Mouse (Mus musculus) liver, embryonic 11.5 days (tissue): ENCODE results near the gene Lpcat3. TPM values are rescaled to one million over a fixed set of nuclear protein-coding genes. Genes with fewer than 3 reads are reported as not detected.
A peak's percentile ranks its signal among the peaks of the same experiment; 100 is the strongest.

ENCODE experiments used
- ATAC-seq: fragments of 200-750 bp; cut with Nextera tagmentation; replicated peaks from 2 replicates; pipeline ENCODE4 v1.8.0; 2017; ENCODE audit warnings: moderate number of reproducible peaks, mild to moderate bottlenecking, moderate TSS enrichment, moderate library complexity; ENCODE audit not compliant: low FRiP score
- DNase-seq: peaks from one replicate; pipeline ENCODE4 v3.0.0-alpha.2; 2017; ENCODE audit warnings: low spot score
- H3K27ac ChIP-seq: fragments of 300-500 bp; sonication (generic); 2 replicates; pipeline ENCODE4 v1.5.1; 2014; ENCODE audit warnings: mild to moderate bottlenecking, low read depth, low read length, control low read depth
- H3K27me3 ChIP-seq: fragments of 300-500 bp; sonication (generic); replicated peaks from 2 replicates; pipeline ENCODE4 v1.6.1; 2014; ENCODE audit warnings: low read length, mixed read lengths; ENCODE audit not compliant: control insufficient read depth, insufficient read depth
- H3K36me3 ChIP-seq: fragments of 300-500 bp; sonication (generic); 2 replicates; pipeline ENCODE4 v1.6.1; 2014; ENCODE audit warnings: mild to moderate bottlenecking, low read length, moderate library complexity, mixed read lengths; ENCODE audit not compliant: control insufficient read depth, insufficient read depth
- H3K4me1 ChIP-seq: fragments of 300-500 bp; sonication (generic); replicated peaks from 2 replicates; pipeline ENCODE4 v1.6.1; 2014; ENCODE audit warnings: low read length, mixed read lengths; ENCODE audit not compliant: control insufficient read depth, insufficient read depth
- H3K4me2 ChIP-seq: fragments of 300-500 bp; sonication (generic); 2 replicates; pipeline ENCODE4 v1.6.1; 2014; ENCODE audit warnings: mild to moderate bottlenecking, control low read depth, moderate library complexity
- H3K4me3 ChIP-seq: fragments of 300-500 bp; sonication (generic); 2 replicates; pipeline ENCODE4 v1.5.1; 2014; ENCODE audit warnings: low read depth, low read length, control low read depth
- H3K9ac ChIP-seq: fragments of 300-500 bp; sonication (generic); 2 replicates; pipeline ENCODE4 v1.6.1; 2014; ENCODE audit warnings: low read depth, low read length, control low read depth
- H3K9me3 ChIP-seq: fragments of 300-500 bp; sonication (generic); 2 replicates; pipeline ENCODE4 v1.6.1; 2016; ENCODE audit warnings: low read length, inconsistent platforms, mixed read lengths; ENCODE audit not compliant: control insufficient read depth
- WGBS: fragments of 180-500 bp; shearing (Covaris S2); extraction: QIAGEN DNeasy Blood & Tissue Kit; methylation state at CpG from one replicate; pipeline ENCODE4 v1.1.7; 2014; 5-methylcytosine and 5-hydroxymethylcytosine counted together
- polyA plus RNA-seq: library from polyadenylated mRNA; unstranded; fragments of >200 nt; fragmentation: Nextera tagmentation; extraction: Ambion mirVana; gene quantifications from 2 replicates; pipeline ENCODE4 v1.2.1, GENCODE M21; 2014

Gene Lpcat3
- polyA plus RNA-seq, 1 experiment from 2014 or later, result 84.2 TPM

DNA sequence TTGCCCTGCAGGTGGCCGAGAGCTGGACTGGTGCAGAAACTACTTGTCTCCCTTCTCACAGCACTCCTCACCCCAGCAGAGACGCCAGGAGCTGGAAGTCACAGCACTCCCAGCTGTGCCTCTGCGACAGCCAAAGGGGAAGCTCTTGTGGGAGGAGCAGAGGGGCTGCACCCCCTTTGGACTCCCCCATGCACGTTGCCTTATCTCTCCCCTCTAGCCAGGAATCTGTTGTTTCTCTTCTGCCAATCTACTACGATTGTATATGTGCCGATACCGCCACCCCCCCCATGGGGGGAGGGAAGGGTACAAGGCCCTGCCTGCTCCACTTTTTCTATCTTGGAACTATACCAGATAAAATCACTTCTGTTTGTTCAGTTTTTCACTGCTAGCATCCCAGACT lies 41.0 kb downstream of the Lpcat3 start:
- Histone ChIP-seq H3K27me3 (no peaks in the 10 kb centered on the region), H3K4me2 (no peak overlapping the region), H3K9me3 (no peaks in the 10 kb centered on the region), H3K4me3 (no peak overlapping the region), H3K4me1 (no peaks in the 10 kb centered on the region), H3K27ac (no peak overlapping the region), H3K36me3 (peaks cover 54% of the 10 kb centered on the region), H3K9ac (no peak overlapping the region)
- no peak for ATAC-seq
- 46% methylated on average over 7 of the region's 7 CpGs for WGBS
- no peak for DNase-seq

DNA sequence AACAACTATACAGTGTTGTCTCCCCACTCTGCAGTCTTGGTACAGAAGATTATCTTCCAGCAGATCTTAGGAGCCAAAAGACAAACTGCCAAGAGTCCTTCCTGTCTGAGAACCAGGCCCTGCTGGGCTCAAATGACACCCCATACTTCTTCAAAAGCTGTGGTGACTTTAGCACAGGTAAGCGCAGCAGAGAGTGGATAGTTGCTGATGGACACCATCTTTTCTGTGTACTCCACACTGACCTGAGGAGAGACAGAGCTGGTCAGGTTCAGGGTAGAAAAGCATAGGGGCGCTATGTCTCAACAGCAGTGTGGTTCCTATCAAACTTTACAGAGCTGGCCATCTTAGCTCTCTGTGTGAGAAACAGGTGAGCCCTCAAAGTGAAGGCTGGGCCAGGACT lies 41.6 kb downstream of the Lpcat3 start:
- Histone ChIP-seq H3K4me1 (peaks cover 5% of the 10 kb centered on the region; the same call in 1 of the 2 replicates), H3K27me3 (no peaks in the 10 kb centered on the region), H3K27ac (no peak overlapping the region), H3K36me3 (peaks cover 57% of the 10 kb centered on the region), H3K9ac (no peak overlapping the region), H3K4me2 (no peak overlapping the region), H3K4me3 (no peak overlapping the region), H3K9me3 (no peaks in the 10 kb centered on the region)
- no peak for DNase-seq
- ATAC-seq, result no peak
- WGBS, result 93% methylated on average over 2 of the region's 2 CpGs

DNA sequence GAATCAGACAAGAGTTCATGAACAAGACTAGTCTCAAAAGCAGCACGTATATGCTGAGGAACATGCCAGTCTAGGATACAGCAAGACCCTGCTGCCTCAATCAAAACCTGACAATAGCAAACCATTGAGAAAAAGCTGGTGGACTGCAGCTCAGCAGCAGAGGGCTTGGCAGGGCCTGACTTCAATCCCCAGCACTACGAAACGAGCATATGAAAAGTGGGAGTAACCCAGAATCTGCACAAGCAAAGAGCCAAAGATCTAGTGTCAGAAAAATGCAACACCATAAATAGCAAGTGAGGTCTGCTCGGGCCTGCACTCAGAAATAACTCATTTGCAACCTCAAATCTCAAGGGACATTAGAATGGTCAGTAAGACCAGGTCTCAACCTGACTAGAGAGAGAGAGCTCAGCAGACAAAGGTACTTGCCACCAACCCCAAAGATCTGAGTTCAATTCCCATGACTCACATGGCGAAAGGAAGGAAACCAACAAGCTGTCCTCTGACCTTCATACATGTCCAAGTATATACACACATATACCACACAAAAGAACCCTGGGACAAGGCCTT lies 43.3 kb downstream of the Lpcat3 start:
- Histone ChIP-seq H3K4me1 (peaks cover 19% of the 10 kb centered on the region), H3K9me3 (no peaks in the 10 kb centered on the region), H3K4me3 (no peak overlapping the region), H3K9ac (no peak overlapping the region), H3K27me3 (no peaks in the 10 kb centered on the region), H3K4me2 (no peak overlapping the region), H3K36me3 (peaks cover 59% of the 10 kb centered on the region), H3K27ac (no peak overlapping the region)
- WGBS, result 86% methylated on average over 5 of the region's 5 CpGs
- ATAC-seq, result no peak
- DNase-seq, result no peak

DNA sequence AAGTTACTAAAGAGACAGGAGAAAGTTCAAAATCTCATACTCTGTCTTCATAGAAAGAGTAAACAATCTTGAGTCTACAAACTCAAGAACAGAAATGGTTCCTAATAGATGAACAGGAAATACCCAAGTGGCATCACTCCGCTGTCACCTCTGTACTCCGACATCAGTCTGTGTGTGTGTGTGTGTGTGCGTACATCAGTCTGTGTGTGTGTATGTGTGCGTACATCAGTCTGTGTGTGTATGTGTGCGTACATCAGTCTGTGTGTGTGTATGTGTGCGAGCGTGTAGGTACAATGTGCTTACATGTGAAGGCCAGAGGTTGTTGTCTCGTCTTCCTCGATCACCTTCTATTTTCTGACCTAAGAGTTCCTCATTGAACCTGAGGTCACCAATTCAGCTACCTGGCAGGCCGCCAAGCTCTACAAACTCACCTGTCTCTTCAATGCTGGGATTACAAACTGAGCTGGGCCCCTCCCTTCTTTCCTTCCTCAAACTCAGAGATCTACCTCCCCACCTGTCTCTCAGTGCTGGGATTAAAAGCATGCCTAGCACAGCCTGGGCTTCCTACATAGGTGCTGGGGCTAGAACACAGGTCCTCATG lies 45.6 kb downstream of the Lpcat3 start:
- no peaks in the 10 kb centered on the region for H3K9me3 ChIP-seq
- no peaks in the 10 kb centered on the region for H3K27me3 ChIP-seq
- peaks cover 21% of the 10 kb centered on the region for H3K4me1 ChIP-seq
- no peak overlapping the region for H3K4me2 ChIP-seq
- H3K27ac ChIP-seq, result no peak overlapping the region
- ATAC-seq, result no peak
- no peak for DNase-seq
- H3K9ac ChIP-seq, result no peak overlapping the region
- H3K4me3 ChIP-seq, result peak overlapping the region; percentile 9; the same call in 1 of the 2 replicates
- H3K36me3 ChIP-seq, result peaks cover 46% of the 10 kb centered on the region
- 95% methylated on average over 10 of the region's 10 CpGs for WGBS

DNA sequence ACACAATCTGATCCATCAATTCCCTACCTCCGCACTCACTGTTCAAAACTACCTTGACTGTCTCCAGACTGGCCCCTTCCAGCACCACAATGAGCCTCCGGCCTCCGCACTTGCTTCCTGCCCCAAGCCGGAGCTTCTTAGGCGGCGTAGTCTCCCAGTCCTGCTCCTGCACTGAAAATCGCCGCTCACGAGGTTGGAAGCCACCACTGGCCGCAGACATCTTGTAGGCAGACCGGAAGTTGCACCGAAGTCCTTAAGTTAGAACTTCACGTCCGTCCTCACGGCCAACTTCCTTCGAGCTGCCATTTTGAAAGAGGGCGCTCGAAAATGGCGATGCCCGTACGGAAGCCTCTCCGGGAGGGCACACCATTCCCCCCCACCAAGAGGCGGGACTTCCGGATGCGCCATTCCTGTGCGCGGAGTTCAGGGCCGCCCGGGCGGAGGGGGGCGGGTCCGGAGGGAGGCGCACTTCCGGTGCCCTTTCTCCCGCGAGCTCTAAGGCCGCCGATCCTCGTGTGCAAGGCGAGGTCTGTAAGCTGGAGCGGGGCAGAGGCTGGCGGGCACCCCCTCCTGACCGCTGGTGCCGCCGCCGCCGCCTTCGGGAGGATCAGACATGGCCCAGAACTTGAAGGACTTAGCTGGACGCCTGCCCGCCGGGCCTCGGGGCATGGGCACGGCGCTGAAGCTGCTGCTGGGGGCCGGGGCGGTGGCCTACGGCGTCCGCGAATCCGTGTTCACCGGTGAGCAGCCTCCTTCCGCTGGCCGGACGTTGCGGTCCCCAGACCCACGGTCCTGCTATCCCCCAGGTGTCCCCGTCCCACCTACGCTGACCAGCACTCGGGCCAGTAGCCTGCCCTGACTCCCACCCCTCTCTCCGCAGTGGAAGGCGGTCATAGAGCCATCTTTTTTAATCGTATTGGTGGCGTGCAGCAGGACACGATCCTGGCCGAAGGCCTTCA lies 49.3 kb downstream of the Lpcat3 start, which contains the start of the genes Emg1 and Phb2:
Emg1 (minus strand) TSS at position 355 of the 959 bp plus-strand sequence.
Phb2 (plus strand) TSS at position 513 of the 959 bp plus-strand sequence.
- ATAC-seq, result peak; percentile 97
- WGBS, result under 1% methylated on average over 76 of the region's 76 CpGs
- Histone ChIP-seq H3K9me3 (no peaks in the 10 kb centered on the region), H3K27ac (peak within 1 kb of the TSS; percentile 88), H3K4me1 (peaks cover 28% of the 10 kb centered on the region), H3K4me3 (peak within 1 kb of the TSS; percentile 92), H3K27me3 (no peaks in the 10 kb centered on the region), H3K9ac (peak within 1 kb of the TSS; percentile 89), H3K36me3 (peaks cover 56% of the 10 kb centered on the region), H3K4me2 (peak within 1 kb of the TSS; percentile 88)
- peak; percentile 98 for DNase-seq

DNA sequence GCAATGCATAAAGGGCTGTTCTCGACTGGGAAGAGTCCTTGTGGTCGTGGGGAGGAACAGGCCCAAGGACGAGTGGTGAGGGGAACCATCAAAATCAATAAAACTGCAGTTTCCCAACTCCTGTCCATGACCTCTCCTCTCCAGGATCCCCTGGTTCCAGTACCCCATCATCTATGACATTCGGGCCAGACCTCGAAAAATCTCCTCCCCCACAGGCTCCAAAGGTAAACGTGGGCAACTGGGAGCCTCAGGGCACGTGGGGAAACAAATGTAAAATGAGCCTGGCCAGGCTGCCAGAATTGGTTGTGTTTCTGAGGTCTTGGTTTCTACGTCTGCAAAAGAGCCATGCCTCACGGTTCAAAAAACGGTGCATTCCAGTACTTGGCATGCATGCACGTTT lies 50.1 kb downstream of the Lpcat3 start:
- Histone ChIP-seq H3K4me3 (peak overlapping the region; percentile 92), H3K9ac (peak overlapping the region; percentile 89), H3K4me2 (peak overlapping the region; percentile 88), H3K4me1 (peaks cover 30% of the 10 kb centered on the region), H3K27ac (peak overlapping the region; percentile 76), H3K36me3 (peaks cover 51% of the 10 kb centered on the region), H3K9me3 (no peaks in the 10 kb centered on the region), H3K27me3 (no peaks in the 10 kb centered on the region)
- 13% methylated on average over 11 of the region's 11 CpGs for WGBS
- DNase-seq, result no peak
- ATAC-seq, result no peak

DNA sequence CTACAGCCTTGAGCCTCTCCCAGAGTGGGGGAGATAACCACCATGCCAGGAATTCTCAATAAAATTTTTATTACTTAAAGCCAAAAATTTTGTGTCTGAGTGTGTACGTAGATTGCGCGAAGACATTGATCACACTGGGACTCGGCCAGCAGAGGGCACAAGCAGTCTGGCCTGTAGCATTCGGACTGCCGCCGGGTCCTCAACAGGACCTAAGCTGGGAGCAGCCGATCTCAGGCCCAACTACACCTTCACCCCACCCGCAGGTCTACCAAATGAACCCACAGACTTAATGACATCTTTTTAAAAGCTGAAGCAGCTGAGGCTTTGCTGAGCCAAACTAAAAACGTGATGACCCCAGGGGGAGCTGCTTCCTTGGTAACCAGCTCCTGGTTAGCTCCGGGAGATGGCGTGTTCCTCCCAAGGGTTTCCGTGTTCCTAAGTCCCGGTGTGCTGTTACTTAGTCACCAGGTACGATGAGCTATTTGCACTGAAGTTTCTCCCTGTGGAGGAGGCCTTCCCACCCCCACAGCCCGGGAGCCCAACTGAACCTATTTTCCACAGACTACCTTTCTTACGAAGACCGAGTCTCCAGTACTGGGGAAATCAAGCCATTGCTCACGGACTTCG lies 54.1 kb downstream of the Lpcat3 start:
- H3K27me3 ChIP-seq, result no peaks in the 10 kb centered on the region
- WGBS, result 70% methylated on average over 20 of the region's 20 CpGs
- no peak overlapping the region for H3K4me2 ChIP-seq
- H3K36me3 ChIP-seq, result peaks cover 33% of the 10 kb centered on the region
- H3K27ac ChIP-seq, result peak overlapping the region; percentile 23; the same call in 1 of the 2 replicates
- DNase-seq (no peak), ATAC-seq (no peak)
- H3K4me3 ChIP-seq, result no peak overlapping the region; the same call in 1 of the 2 replicates
- H3K9me3 ChIP-seq, result no peaks in the 10 kb centered on the region
- peaks cover 38% of the 10 kb centered on the region for H3K4me1 ChIP-seq
- H3K9ac ChIP-seq, result no peak overlapping the region

DNA sequence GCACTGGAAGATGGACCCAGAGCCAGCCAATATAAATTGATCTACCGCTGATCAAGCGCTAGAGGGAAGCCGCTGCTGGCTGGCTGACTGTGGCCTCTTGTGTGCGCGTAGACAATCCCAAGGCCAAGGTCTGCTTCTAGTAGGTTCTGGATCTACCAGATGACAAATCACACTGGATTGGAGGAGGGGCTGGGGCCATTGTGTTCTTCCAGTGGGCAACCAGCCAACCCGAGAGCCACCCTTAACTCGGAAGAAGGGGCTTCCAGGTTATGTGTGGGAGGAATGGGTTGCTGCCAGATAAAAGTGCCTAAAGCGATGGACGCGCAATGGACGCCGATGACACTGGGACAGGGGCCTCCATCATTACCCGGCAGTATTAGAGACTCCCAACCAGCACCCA lies 55.1 kb downstream of the Lpcat3 start:
- H3K27me3 ChIP-seq, result no peaks in the 10 kb centered on the region
- peaks cover 33% of the 10 kb centered on the region for H3K36me3 ChIP-seq
- DNase-seq (no peak), ATAC-seq (no peak)
- H3K27ac ChIP-seq, result no peak overlapping the region
- no peak overlapping the region; the same call in 1 of the 2 replicates for H3K4me2 ChIP-seq
- 0 out of 2 replicates have a peak overlapping the region, but pooled peaks have one; percentile 1 for H3K4me3 ChIP-seq
- peaks cover 38% of the 10 kb centered on the region for H3K4me1 ChIP-seq
- 84% methylated on average over 13 of the region's 13 CpGs for WGBS
- no peak overlapping the region for H3K9ac ChIP-seq
- no peaks in the 10 kb centered on the region for H3K9me3 ChIP-seq
